ENCODE assay signal across 11 mouse cellular contexts in the genomic region with DNA sequence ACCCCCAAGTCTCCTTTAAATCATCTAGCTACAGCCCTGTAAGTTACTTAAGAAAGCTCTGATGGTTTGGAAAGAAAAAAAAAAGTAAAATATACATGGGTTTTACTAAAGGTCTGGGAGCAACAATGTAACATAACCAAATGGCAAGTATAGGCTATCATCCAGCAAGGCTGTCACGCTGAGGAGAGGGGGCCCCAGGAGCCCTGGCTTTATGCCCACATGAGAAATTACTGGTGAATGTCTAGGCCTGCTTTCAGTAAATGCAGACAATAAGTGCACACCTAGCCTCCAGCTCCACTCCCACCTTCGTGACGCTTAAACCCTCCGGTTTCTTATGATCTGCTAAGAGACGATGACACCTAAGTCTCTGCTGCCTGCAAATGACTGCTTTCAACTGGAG.
"Had no signal": no experiment of that assay in that cellular context is flagged by ENCODE, and none has a peak within 500 bp of the region (broad histone marks: within the 10 kb centered on the region; RNA-seq: fewer than 3 reads in every experiment).

No protein-coding gene starts in this region.

- H3K4me3 ChIP-seq: limb, embryonic 15.5 days; liver, embryonic 12.5 days; midbrain, embryonic 12.5 days; neural tube, embryonic 13.5 days had no signal

- H3K4me2 ChIP-seq: limb, embryonic 15.5 days; liver, embryonic 12.5 days; midbrain, embryonic 12.5 days; neural tube, embryonic 13.5 days had no signal

- ATAC-seq: liver, embryonic 12.5 days; midbrain, embryonic 16.5 days had no signal

- H3K36me3 ChIP-seq: limb, embryonic 15.5 days; liver, embryonic 12.5 days; midbrain, embryonic 12.5 days; neural tube, embryonic 13.5 days had no signal

- H3K4me1 ChIP-seq: limb, embryonic 15.5 days; liver, embryonic 12.5 days had no signal

- DNase-seq: kidney, postnatal 10 days; retina, postnatal 1 day; right cerebral cortex, postnatal 4 days; spleen, adult 18-20 months; thymus, adult 18-20 months; thymus, postnatal 14 days had no signal

- H3K27ac ChIP-seq: limb, embryonic 15.5 days; liver, embryonic 12.5 days; midbrain, embryonic 12.5 days; neural tube, embryonic 13.5 days had no signal

- H3K9ac ChIP-seq: limb, embryonic 15.5 days; liver, embryonic 12.5 days; midbrain, embryonic 12.5 days; neural tube, embryonic 13.5 days had no signal

- H3K27me3 ChIP-seq: limb, embryonic 15.5 days; liver, embryonic 12.5 days; neural tube, embryonic 13.5 days had no signal

- H3K9me3 ChIP-seq: limb, embryonic 15.5 days; liver, embryonic 12.5 days; midbrain, embryonic 12.5 days; neural tube, embryonic 13.5 days had no signal
